In genomic region chr16:79086550-79086949, GRCm38 (mm10) we compare ENCODE assay signal across 26 mouse cellular contexts. TPM values are rescaled to one million over a fixed set of nuclear protein-coding genes. Genes with fewer than 3 reads are reported as not detected.
DNase-seq lines count a peak whose midpoint lies in the region; ATAC-seq and TF ChIP-seq lines count a peak whose summit lies in the region.
"Had no signal": no experiment of that assay in that cellular context is flagged by ENCODE, and none has a peak within 500 bp of the region (broad histone marks: within the 10 kb centered on the region; RNA-seq: fewer than 3 reads in every experiment).

No protein-coding gene starts in this region.

- H3K9me3 ChIP-seq in intestine, postnatal 0 days (ENCODE audit: control insufficient read depth): no peaks in the 10 kb centered on the region
- H3K9me3 ChIP-seq in intestine, embryonic 15.5 days: no peaks in the 10 kb centered on the region
- H3K9me3 ChIP-seq in liver, postnatal 0 days (ENCODE audit: low read length): no peaks in the 10 kb centered on the region
- no peaks in the 10 kb centered on the region for H3K9me3 ChIP-seq in liver, embryonic 11.5 days (ENCODE audit: control insufficient read depth, low read length)

- TF ChIP-seq CTCF in intestine, postnatal 0 days (IDR thresholded peaks at IDR 0.05; ENCODE audit: low read depth): no peak
- no peak for TF ChIP-seq CTCF in liver, adult 2 months (IDR thresholded peaks at IDR 0.05; ENCODE audit: low read depth, low read length)
- no peak for TF ChIP-seq CTCF in liver, postnatal 0 days (IDR thresholded peaks at IDR 0.05; ENCODE audit: low read depth)

- no peaks in the 10 kb centered on the region for H3K36me3 ChIP-seq in intestine, postnatal 0 days (ENCODE audit: control insufficient read depth, insufficient read depth)
- no peaks in the 10 kb centered on the region for H3K36me3 ChIP-seq in intestine, embryonic 15.5 days
- H3K36me3 ChIP-seq in liver, adult 2 months (ENCODE audit: control insufficient read depth, insufficient read depth, low read length): no peaks in the 10 kb centered on the region
- no peaks in the 10 kb centered on the region for H3K36me3 ChIP-seq in liver, postnatal 0 days (replicated peaks; ENCODE audit: insufficient read depth, low read length)
- no peaks in the 10 kb centered on the region for H3K36me3 ChIP-seq in liver, embryonic 11.5 days (ENCODE audit: control insufficient read depth, insufficient read depth, low read length)
- H3K36me3 ChIP-seq: G1E had no signal

- ATAC-seq in intestine, postnatal 0 days: peak; percentile 59
- no peak for ATAC-seq in intestine, embryonic 15.5 days
- ATAC-seq in liver, postnatal 0 days: peak; percentile 78
- ATAC-seq in liver, embryonic 11.5 days (replicated peaks; ENCODE audit: low FRiP score): no peak
- ATAC-seq: activated CD4-positive, CD25-positive, alpha-beta regulatory T cell, adult 4 months; CD4-positive, CD25-positive, alpha-beta regulatory T cell, adult 4 months; Patski had no signal

- no peaks in the 10 kb centered on the region for H3K79me2 ChIP-seq in liver, adult 2 months (ENCODE audit: control insufficient read depth, insufficient read depth, low read length)

- no peak for TF ChIP-seq POLR2A in liver, adult 2 months (IDR thresholded peaks at IDR 0.05; ENCODE audit: extremely low read depth, insufficient read depth, low read length)

- peak; percentile 72 for DNase-seq in liver, adult 2 months (ENCODE audit: extremely low read depth, low read depth, low spot score)
- DNase-seq in liver: no peak
- no peak for DNase-seq in liver, postnatal 0 days
- DNase-seq in liver, embryonic 11.5 days (ENCODE audit: low spot score): no peak
- DNase-seq: adrenal gland, adult 2 months; adrenal gland, adult 8-10 months; adrenal gland, postnatal 10 days; adrenal gland, postnatal 14 days; adrenal gland, postnatal 25 days; adrenal gland, postnatal 36 days; B cell, adult 2 months; cerebellum, adult 11 months; cerebellum, adult 11-12 months; cerebellum, adult 18-20 months had no signal

- peak; percentile 38; the same call in 1 of the 2 replicates for TF ChIP-seq EP300 in liver, postnatal 0 days (IDR thresholded peaks at IDR 0.05; ENCODE audit: low read depth)

- H3K9ac ChIP-seq in intestine, postnatal 0 days (ENCODE audit: low read depth, low read length): no peak overlapping the region
- H3K9ac ChIP-seq in intestine, embryonic 15.5 days: no peak overlapping the region
- no peak overlapping the region for H3K9ac ChIP-seq in liver, adult 2 months (ENCODE audit: low read depth, low read length)
- H3K9ac ChIP-seq in liver, postnatal 0 days (replicated peaks): no peak overlapping the region
- no peak overlapping the region for H3K9ac ChIP-seq in liver, embryonic 11.5 days (ENCODE audit: low read depth, low read length)

- H3K4me2 ChIP-seq in intestine, postnatal 0 days (replicated peaks; ENCODE audit: low read depth): no peak overlapping the region
- H3K4me2 ChIP-seq in intestine, embryonic 15.5 days (replicated peaks): no peak overlapping the region
- H3K4me2 ChIP-seq in liver, postnatal 0 days (ENCODE audit: low read depth, low read length): no peak overlapping the region
- no peak overlapping the region for H3K4me2 ChIP-seq in liver, embryonic 11.5 days

- H3K4me3 ChIP-seq in intestine, postnatal 0 days (ENCODE audit: low read depth, low read length): no peak overlapping the region
- no peak overlapping the region for H3K4me3 ChIP-seq in intestine, embryonic 15.5 days (replicated peaks)
- no peak overlapping the region for H3K4me3 ChIP-seq in liver, adult 2 months (ENCODE audit: insufficient read depth, low read depth, low read length)
- no peak overlapping the region for H3K4me3 ChIP-seq in liver, postnatal 0 days (ENCODE audit: low read depth, low read length)
- no peak overlapping the region for H3K4me3 ChIP-seq in liver, embryonic 11.5 days (ENCODE audit: low read depth, low read length)

- WGBS in intestine, postnatal 0 days: 59% methylated on average over 6 of the region's 6 CpGs
- 80% methylated on average over 6 of the region's 6 CpGs for WGBS in intestine, embryonic 15.5 days
- WGBS in liver, adult 2 months: 36% methylated on average over 6 of the region's 6 CpGs
- WGBS in liver, postnatal 0 days (ENCODE audit: insufficient replicate concordance): 58% methylated on average over 6 of the region's 6 CpGs
- WGBS in liver, embryonic 11.5 days: 76% methylated on average over 6 of the region's 6 CpGs

- H3K27ac ChIP-seq in intestine, postnatal 0 days (ENCODE audit: low read depth, low read length): no peak overlapping the region
- no peak overlapping the region for H3K27ac ChIP-seq in intestine, embryonic 15.5 days
- H3K27ac ChIP-seq in liver, adult 2 months (replicated peaks; ENCODE audit: insufficient read depth, low read depth, low read length): no peak overlapping the region
- H3K27ac ChIP-seq in liver, postnatal 0 days (ENCODE audit: low read depth): no peak overlapping the region
- no peak overlapping the region for H3K27ac ChIP-seq in liver, embryonic 11.5 days (ENCODE audit: low read depth, low read length)

- H3K4me1 ChIP-seq in intestine, postnatal 0 days (replicated peaks; ENCODE audit: control insufficient read depth, insufficient read depth, low read length): no peaks in the 10 kb centered on the region
- H3K4me1 ChIP-seq in intestine, embryonic 15.5 days (replicated peaks): no peaks in the 10 kb centered on the region
- H3K4me1 ChIP-seq in liver, adult 2 months (ENCODE audit: control insufficient read depth, insufficient read depth, low read length): no peaks in the 10 kb centered on the region; the same call in 1 of the 2 replicates
- H3K4me1 ChIP-seq in liver, postnatal 0 days (ENCODE audit: insufficient read depth): no peaks in the 10 kb centered on the region
- no peaks in the 10 kb centered on the region for H3K4me1 ChIP-seq in liver, embryonic 11.5 days (replicated peaks; ENCODE audit: control insufficient read depth, insufficient read depth, low read length)

- no peaks in the 10 kb centered on the region for H3K27me3 ChIP-seq in intestine, postnatal 0 days (replicated peaks; ENCODE audit: control insufficient read depth, insufficient read depth, low read length)
- H3K27me3 ChIP-seq in intestine, embryonic 15.5 days (replicated peaks): no peaks in the 10 kb centered on the region
- H3K27me3 ChIP-seq in liver, adult 2 months (ENCODE audit: control insufficient read depth, insufficient read depth, low read length): no peaks in the 10 kb centered on the region
- H3K27me3 ChIP-seq in liver, postnatal 0 days (ENCODE audit: insufficient read depth, low read length): no peaks in the 10 kb centered on the region
- no peaks in the 10 kb centered on the region for H3K27me3 ChIP-seq in liver, embryonic 11.5 days (replicated peaks; ENCODE audit: control insufficient read depth, insufficient read depth, low read length)
- H3K27me3 ChIP-seq: CH12.LX, Patski had no signal

RNA-seq across cellular contexts. Expression of gene Tmprss15, which starts 4.3 kb away (rescaled TPM):
- 4.7 and 5.5 TPM in 2 replicates for polyA plus RNA-seq in intestine, postnatal 0 days (2015; fragmentation: Nextera tagmentation; extraction: Ambion mirVana)
- not detected in 2 replicates for polyA plus RNA-seq in intestine, embryonic 15.5 days (2015; fragmentation: Nextera tagmentation; extraction: Ambion mirVana)
- not detected in 2 replicates for total RNA-seq in liver, adult 2 months (2014; rRNA removed)
- polyA plus RNA-seq in liver, adult 2 months (2012; rRNA removed): not detected in 2 replicates
- not detected in 2 replicates for polyA plus RNA-seq in liver, postnatal 0 days (2015; fragmentation: Nextera tagmentation; extraction: Ambion mirVana)
- polyA plus RNA-seq in liver, embryonic 11.5 days (2014; fragmentation: Nextera tagmentation; extraction: Ambion mirVana): not detected in 2 replicates
- total RNA-seq: adrenal gland, adult 18-20 months; adrenal gland, adult 2 months; adrenal gland, adult 8-10 months; adrenal gland, postnatal 10 days; adrenal gland, postnatal 14 days; adrenal gland, postnatal 25 days; adrenal gland, postnatal 36 days; adrenal gland, postnatal 4 days; CH12.LX; ES-E14; MEL had no signal
- polyA plus RNA-seq: activated CD4-positive, CD25-positive, alpha-beta regulatory T cell, adult 4 months; adrenal gland, adult 2 months; C2C12; CD4-positive, CD25-positive, alpha-beta regulatory T cell, adult 4 months; G1E; Patski had no signal

Comparison
In these comparisons a context has a peak if more than half of its experiments do, and no peak if none do; other contexts are left out.
1. ATAC-seq: peak in intestine, postnatal 0 days (single experiment) and liver, postnatal 0 days (single experiment); none in intestine, embryonic 15.5 days (single experiment) and liver, embryonic 11.5 days (single experiment).